Mouse (Mus musculus) spleen, adult 2 months (tissue): Measurements from ENCODE around the gene Pbx4. TPM values are rescaled to one million over a fixed set of nuclear protein-coding genes. Genes with fewer than 3 reads are reported as not detected.

Source experiments
- DNase-seq, 2 experiments: peaks; one replicate each; pipeline versions ENCODE4 v3.0.0 to v3.0.0-alpha.2; 2012 to 2021; ENCODE audit warnings: low spot score in 2 of 2, low read depth in 1 of 2
- H3K27ac ChIP-seq: fragments of 200-500 bp; 2 replicates; pipeline ENCODE4 v1.5.1; 2012; ENCODE audit warnings: low read length, inconsistent platforms; ENCODE audit not compliant: insufficient read depth
- H3K27me3 ChIP-seq: fragments of 200-500 bp; 2 replicates; pipeline ENCODE4 v1.6.1; 2012; ENCODE audit warnings: mild to moderate bottlenecking, moderate library complexity, low read length, inconsistent platforms; ENCODE audit not compliant: control insufficient read depth, insufficient read depth
- H3K36me3 ChIP-seq: fragments of 200-500 bp; 2 replicates; pipeline ENCODE4 v1.6.1; 2012; ENCODE audit warnings: mild to moderate bottlenecking, low read length, inconsistent platforms; ENCODE audit not compliant: control insufficient read depth, insufficient read depth
- H3K4me1 ChIP-seq: fragments of 200-500 bp; 2 replicates; pipeline ENCODE4 v1.6.1; 2011; ENCODE audit warnings: inconsistent platforms; ENCODE audit not compliant: control insufficient read depth, insufficient read depth, insufficient read length
- H3K4me3 ChIP-seq: fragments of 200-500 bp; 2 replicates; pipeline ENCODE4 v1.5.1; 2011; ENCODE audit warnings: mild to moderate bottlenecking, inconsistent platforms; ENCODE audit not compliant: insufficient read depth, insufficient read length; ENCODE audit errors: extremely low read depth
- CTCF ChIP-seq: fragments of 200-500 bp; IDR thresholded peaks from 2 replicates; pipeline ENCODE4 v1.5.1; 2011; ENCODE audit warnings: mild to moderate bottlenecking, inconsistent platforms; ENCODE audit not compliant: insufficient read depth, insufficient read length, insufficient replicate concordance; ENCODE audit errors: extremely low read depth
- POLR2A ChIP-seq: fragments of 200-500 bp; IDR thresholded peaks from 2 replicates; pipeline ENCODE4 v1.6.1; 2011; ENCODE audit warnings: low read depth, low read length, inconsistent platforms
- WGBS: fragments of 180-500 bp; shearing (Covaris S2); methylation state at CpG from one replicate; pipeline ENCODE4 v1.1.7; 2018; 5-methylcytosine and 5-hydroxymethylcytosine counted together
- polyA plus RNA-seq: library from polyadenylated mRNA; depleted of rRNA; stranded (reverse); fragments of >200 nt; gene quantifications from 2 replicates; pipeline ENCODE4 v1.2.3, GENCODE M21; 2012

Gene Pbx4
- polyA plus RNA-seq, 1 experiment, result 10.7 TPM

DNA sequence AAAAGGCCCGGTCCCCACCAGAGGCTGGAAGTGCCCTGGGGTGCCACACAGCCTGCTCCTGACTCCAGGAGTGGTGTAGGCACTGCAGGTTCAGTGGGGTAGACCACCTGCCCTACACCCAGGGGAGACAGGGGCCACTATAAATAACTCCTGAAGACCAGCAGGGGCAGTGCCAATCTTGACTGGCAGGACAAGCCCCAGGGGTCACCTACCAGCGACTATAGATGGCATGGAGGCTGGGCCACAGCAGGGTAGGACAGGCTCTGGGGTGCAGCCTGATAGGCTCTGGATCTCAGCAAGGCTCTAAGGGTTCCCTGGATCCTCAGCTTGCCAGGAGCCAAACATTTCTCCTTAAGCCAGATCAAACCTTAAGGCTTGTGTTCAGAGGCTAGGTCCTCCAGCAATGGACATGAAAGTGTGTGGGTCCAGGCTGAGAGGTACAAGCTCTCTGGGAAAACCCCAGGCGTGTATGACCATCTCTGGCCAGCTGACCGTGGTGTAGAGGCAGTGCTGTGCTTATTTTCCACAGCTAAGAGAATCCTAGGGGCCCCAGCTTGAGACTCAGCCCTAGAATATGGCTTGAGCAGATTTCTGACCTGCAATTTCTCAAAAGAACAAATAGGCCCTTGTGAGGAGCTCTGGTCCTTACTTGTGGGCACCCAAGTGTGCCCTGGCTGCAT lies 63.6 kb downstream of the Pbx4 start:
- H3K27me3 ChIP-seq, result no peaks in the 10 kb centered on the region
- no peak overlapping the region for H3K4me3 ChIP-seq
- TF ChIP-seq POLR2A (no peak), CTCF (no peak)
- peaks cover 12% of the 10 kb centered on the region for H3K36me3 ChIP-seq
- H3K4me1 ChIP-seq, result peaks cover 3% of the 10 kb centered on the region; the same call in 1 of the 2 replicates
- 85% methylated on average over 4 of the region's 4 CpGs for WGBS
- no peak overlapping the region for H3K27ac ChIP-seq
- DNase-seq, result no peak

DNA sequence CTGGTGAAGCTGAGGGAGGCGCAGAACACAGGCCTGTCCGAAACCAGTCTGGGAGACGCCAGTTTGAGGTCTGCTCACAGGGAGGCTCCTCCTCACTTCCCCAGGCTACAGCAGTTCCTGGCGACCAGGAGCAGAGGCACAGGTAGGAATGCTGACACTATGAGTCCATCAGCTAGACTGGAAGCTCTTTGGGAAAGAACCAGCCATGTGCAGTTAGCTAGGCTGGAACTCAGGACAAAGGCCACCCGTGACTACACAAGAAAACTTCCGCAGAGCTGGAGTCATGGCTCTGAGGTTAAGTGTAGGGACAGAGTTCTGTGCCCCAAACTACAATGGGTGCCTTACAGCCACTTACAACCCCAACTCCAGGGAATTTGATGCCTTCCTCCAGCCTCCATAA lies 65.6 kb downstream of the Pbx4 start:
- Histone ChIP-seq H3K4me3 (no peak overlapping the region), H3K36me3 (peaks cover 10% of the 10 kb centered on the region), H3K27me3 (no peaks in the 10 kb centered on the region), H3K4me1 (peaks cover 11% of the 10 kb centered on the region), H3K27ac (no peak overlapping the region)
- 89% methylated on average over 6 of the region's 6 CpGs for WGBS
- DNase-seq, result no peak
- no peak for TF ChIP-seq POLR2A

DNA sequence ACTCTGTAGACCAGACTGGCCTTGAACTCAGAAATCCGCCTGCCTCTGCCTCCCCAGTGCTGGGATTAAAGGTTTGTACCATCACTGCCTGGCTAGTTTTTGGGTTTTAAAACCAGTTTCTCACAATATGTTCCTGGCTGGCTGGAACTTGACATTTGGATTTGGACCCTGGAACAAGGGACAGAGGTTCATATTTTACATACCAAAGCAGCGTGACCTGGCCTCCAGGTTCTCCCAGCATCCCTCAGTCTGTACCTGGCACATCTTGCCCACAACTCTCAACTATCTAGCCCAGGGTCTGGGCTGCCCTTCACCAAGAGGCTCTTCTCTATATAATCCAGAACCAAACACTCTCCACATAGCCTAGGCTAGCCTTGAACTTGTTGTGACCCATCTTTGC lies 67.6 kb downstream of the Pbx4 start:
- no peak overlapping the region for H3K4me3 ChIP-seq
- no peak overlapping the region for H3K27ac ChIP-seq
- TF ChIP-seq POLR2A, result no peak
- TF ChIP-seq CTCF, result no peak
- H3K36me3 ChIP-seq, result peaks cover 1% of the 10 kb centered on the region; the same call in 1 of the 2 replicates
- H3K27me3 ChIP-seq, result no peaks in the 10 kb centered on the region
- peaks cover 11% of the 10 kb centered on the region for H3K4me1 ChIP-seq
- 93% methylated on average over 2 of the region's 2 CpGs for WGBS
- DNase-seq, result no peak

DNA sequence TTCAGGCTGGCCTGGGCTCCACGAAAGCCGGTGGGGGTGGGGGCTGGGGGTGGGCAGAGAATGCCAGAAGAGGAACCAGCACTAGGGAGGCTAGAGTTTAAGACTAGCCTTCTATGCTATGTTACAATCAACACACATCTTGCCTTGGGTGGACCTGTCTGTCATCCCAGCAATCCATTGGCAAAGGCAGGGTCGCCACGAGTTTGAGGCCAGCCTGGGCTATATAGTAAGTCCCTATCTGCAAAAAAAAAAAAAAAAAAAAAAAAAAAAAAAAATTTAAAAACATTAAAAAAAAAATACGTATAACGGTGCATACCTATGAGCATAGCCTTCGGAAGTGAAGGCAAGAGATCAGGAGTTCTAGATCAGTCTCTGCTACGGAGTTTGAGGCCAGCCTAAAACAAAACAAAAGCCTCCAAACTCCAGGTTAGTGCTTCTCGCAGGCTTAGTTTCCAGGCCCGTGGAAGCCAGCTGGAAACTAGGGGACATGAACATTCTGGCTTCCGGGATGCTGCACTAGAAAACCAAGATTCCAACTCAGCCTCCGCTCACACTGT lies 68.7 kb downstream of the Pbx4 start:
- H3K4me3 ChIP-seq, result peak overlapping the region; percentile 79
- WGBS, result 6% methylated on average over 12 of the region's 12 CpGs
- H3K27ac ChIP-seq, result peak overlapping the region; percentile 85
- H3K4me1 ChIP-seq, result peaks cover 11% of the 10 kb centered on the region
- DNase-seq, result no peak
- H3K36me3 ChIP-seq, result no peaks in the 10 kb centered on the region; the same call in 1 of the 2 replicates
- TF ChIP-seq POLR2A (no peak), CTCF (no peak)
- no peaks in the 10 kb centered on the region for H3K27me3 ChIP-seq

DNA sequence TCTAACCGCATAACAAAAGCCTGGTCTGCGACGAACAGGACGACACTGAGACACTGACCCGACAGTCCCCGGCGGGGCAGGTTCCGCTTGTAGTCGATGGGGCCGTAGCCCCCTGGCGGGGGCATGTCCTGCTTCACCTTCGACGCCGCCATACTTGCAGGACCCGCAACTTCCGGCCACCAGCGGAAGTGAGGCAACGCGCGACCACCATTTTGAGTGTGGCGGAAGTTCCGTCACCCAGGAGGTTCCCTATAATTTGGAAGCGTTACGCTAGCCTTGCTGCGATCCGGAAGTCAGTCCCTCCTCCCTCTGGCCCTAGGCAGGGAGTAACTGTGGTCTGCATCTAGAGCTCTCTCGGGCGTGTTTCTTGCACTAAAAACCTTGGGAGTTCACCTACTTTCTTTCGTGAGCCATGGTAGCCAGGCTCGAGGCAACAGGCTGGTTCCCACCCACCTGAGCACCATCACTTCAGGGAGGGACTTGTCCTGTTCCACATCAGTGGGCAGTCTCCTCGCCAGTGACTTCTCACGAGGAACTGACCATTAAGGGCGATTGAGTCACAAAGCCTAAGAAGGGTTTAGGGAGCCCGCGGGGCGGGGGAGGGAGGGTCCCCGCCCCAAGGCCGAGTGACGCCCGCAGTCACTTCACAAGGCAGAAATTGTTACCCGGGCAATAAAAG lies 69.3 kb downstream of the Pbx4 start:
- peak; percentile 92 to 93 for DNase-seq
- WGBS, result 1% methylated on average over 41 of the region's 41 CpGs
- peak; percentile 63 for TF ChIP-seq CTCF
- peak; percentile 85 for TF ChIP-seq POLR2A
- Histone ChIP-seq H3K27me3 (no peaks in the 10 kb centered on the region), H3K4me1 (peaks cover 11% of the 10 kb centered on the region), H3K27ac (peak overlapping the region; percentile 90), H3K36me3 (no peaks in the 10 kb centered on the region), H3K4me3 (peak overlapping the region; percentile 79)

DNA sequence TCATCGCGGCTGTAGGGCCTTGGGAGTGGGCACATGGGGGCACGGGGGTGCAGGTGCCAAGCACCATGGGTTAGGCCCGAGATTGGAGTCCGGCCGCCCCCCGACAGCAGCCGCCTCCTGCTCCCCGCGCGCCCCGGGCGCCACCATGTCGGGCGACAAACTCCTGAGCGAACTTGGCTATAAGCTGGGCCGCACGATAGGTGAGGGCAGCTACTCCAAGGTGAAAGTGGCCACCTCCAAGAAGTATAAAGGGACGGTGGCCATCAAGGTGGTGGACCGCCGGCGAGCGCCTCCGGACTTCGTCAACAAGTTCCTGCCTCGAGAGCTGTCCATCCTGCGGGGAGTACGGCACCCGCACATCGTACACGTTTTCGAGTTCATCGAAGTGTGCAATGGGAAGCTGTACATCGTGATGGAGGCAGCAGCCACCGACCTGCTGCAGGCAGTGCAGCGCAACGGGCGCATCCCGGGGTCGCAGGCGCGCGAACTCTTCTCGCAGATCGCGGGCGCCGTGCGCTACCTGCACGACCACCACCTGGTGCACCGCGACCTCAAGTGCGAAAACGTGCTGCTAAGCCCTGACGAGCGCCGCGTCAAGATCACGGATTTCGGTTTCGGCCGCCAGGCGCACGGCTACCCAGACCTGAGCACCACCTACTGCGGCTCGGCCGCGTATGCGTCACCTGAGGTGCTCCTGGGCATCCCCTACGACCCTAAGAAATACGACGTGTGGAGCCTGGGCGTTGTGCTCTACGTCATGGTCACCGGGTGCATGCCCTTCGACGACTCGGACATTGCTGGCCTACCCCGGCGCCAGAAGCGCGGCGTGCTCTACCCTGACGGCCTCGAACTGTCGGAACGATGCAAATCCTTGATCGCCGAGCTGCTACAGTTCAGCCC lies 70.1 kb downstream of the Pbx4 start, which contains the start of the genes Tssk6, Ndufa13 and Yjefn3:
Gene Tssk6 (plus strand): TSS at position 22 of the 900 bp plus-strand sequence.
Gene Ndufa13 (minus strand): TSS at position 396 of the 900 bp plus-strand sequence.
Gene Yjefn3 (minus strand): TSS at position 550 of the 900 bp plus-strand sequence.
- no peaks in the 10 kb centered on the region for H3K27me3 ChIP-seq
- TF ChIP-seq POLR2A, result no peak
- peak in 1 of 2 experiments; percentile 24 for DNase-seq
- no peaks in the 10 kb centered on the region for H3K36me3 ChIP-seq
- peaks cover 11% of the 10 kb centered on the region for H3K4me1 ChIP-seq
- WGBS, result 4% methylated on average over 89 of the region's 89 CpGs
- peak within 1 kb of the TSS; percentile 79 for H3K4me3 ChIP-seq
- H3K27ac ChIP-seq, result peak within 1 kb of the TSS; percentile 90
